31 mouse cellular contexts compared by ENCODE assay signal in genomic region chr11:94464170-94464569, GRCm38 (mm10). TPM values are rescaled to one million over a fixed set of nuclear protein-coding genes. Genes with fewer than 3 reads are reported as not detected.
DNase-seq lines count a peak whose midpoint lies in the region; ATAC-seq lines count a peak whose summit lies in the region.
"Had no signal": no experiment of that assay in that cellular context is flagged by ENCODE, and none has a peak within 500 bp of the region (broad histone marks: within the 10 kb centered on the region; RNA-seq: fewer than 3 reads in every experiment).

No protein-coding gene starts in this region.

- no peak for ATAC-seq in forebrain, embryonic 15.5 days (replicated peaks)
- ATAC-seq in liver, embryonic 12.5 days: no peak
- no peak for ATAC-seq in neural tube, embryonic 14.5 days (ENCODE audit: low read depth)
- ATAC-seq: activated CD4-positive, CD25-positive, alpha-beta regulatory T cell, adult 4 months; forebrain, embryonic 13.5 days; inflammation-experienced regulatory T-cells, adult 6 months; midbrain, embryonic 15.5 days had no signal

- H3K9me3 ChIP-seq in forebrain, embryonic 10.5 days: no peaks in the 10 kb centered on the region
- no peaks in the 10 kb centered on the region for H3K9me3 ChIP-seq in forebrain, embryonic 15.5 days
- H3K9me3 ChIP-seq in liver, embryonic 12.5 days (replicated peaks): no peaks in the 10 kb centered on the region
- H3K9me3 ChIP-seq in neural tube, embryonic 14.5 days (ENCODE audit: control insufficient read depth, low read length): no peaks in the 10 kb centered on the region
- H3K9me3 ChIP-seq: embryonic facial prominence, embryonic 10.5 days; embryonic facial prominence, embryonic 15.5 days; forebrain, embryonic 13.5 days; heart, embryonic 10.5 days; heart, embryonic 15.5 days; limb, embryonic 15.5 days; liver, embryonic 15.5 days; midbrain, embryonic 15.5 days; stomach, embryonic 15.5 days had no signal

- H3K27ac ChIP-seq in forebrain, embryonic 10.5 days: 0 out of 2 replicates have a peak overlapping the region, but pooled peaks have one; percentile 48
- H3K27ac ChIP-seq in forebrain, embryonic 15.5 days (replicated peaks): no peak overlapping the region
- no peak overlapping the region for H3K27ac ChIP-seq in liver, embryonic 12.5 days
- peak overlapping the region; percentile 64; the same call in 1 of the 2 replicates for H3K27ac ChIP-seq in neural tube, embryonic 14.5 days (ENCODE audit: low read depth, low read length)
- H3K27ac ChIP-seq: embryonic facial prominence, embryonic 10.5 days; embryonic facial prominence, embryonic 15.5 days; heart, embryonic 10.5 days; heart, embryonic 15.5 days; liver, embryonic 15.5 days; midbrain, embryonic 15.5 days; stomach, embryonic 15.5 days had no signal

- DNase-seq in forebrain, embryonic 10.5 days (ENCODE audit: extremely low spot score, low spot score): no peak
- peak; percentile 38 for DNase-seq in kidney, adult 18-20 months
- DNase-seq in kidney, postnatal 4 days: no peak
- no peak for DNase-seq in liver
- no peak for DNase-seq in adrenal gland, postnatal 25 days
- DNase-seq: adrenal gland, adult 2 months; cerebellum, adult 8-10 months; cerebellum, postnatal 25 days; gastrocnemius, postnatal 25 days; heart, adult 11 months; heart, postnatal 4 days; lung, embryonic 14.5 days; lung, postnatal 14 days; right cerebral cortex, postnatal 25 days had no signal

- WGBS in forebrain, embryonic 10.5 days: 40% methylated on average over 2 of the region's 2 CpGs
- WGBS in forebrain, embryonic 15.5 days: 54% methylated on average over 2 of the region's 2 CpGs
- 50% methylated on average over 2 of the region's 2 CpGs for WGBS in liver, embryonic 12.5 days (ENCODE audit: insufficient replicate concordance)
- WGBS in neural tube, embryonic 14.5 days: 20% methylated on average over 2 of the region's 2 CpGs

- no peak overlapping the region for H3K9ac ChIP-seq in forebrain, embryonic 15.5 days (replicated peaks)
- no peak overlapping the region for H3K9ac ChIP-seq in liver, embryonic 12.5 days
- H3K9ac ChIP-seq in neural tube, embryonic 14.5 days (replicated peaks; ENCODE audit: low read depth, low read length): no peak overlapping the region
- H3K9ac ChIP-seq: embryonic facial prominence, embryonic 15.5 days; forebrain, embryonic 13.5 days; heart, embryonic 15.5 days; limb, embryonic 15.5 days; liver, embryonic 15.5 days; lung, embryonic 14.5 days; midbrain, embryonic 15.5 days; stomach, embryonic 15.5 days had no signal

- H3K27me3 ChIP-seq in forebrain, embryonic 10.5 days (ENCODE audit: poor library complexity, severe bottlenecking): no peaks in the 10 kb centered on the region
- no peaks in the 10 kb centered on the region for H3K27me3 ChIP-seq in forebrain, embryonic 15.5 days
- H3K27me3 ChIP-seq in liver, embryonic 12.5 days (replicated peaks): peaks cover 83% of the 10 kb centered on the region
- no peaks in the 10 kb centered on the region for H3K27me3 ChIP-seq in neural tube, embryonic 14.5 days (ENCODE audit: control insufficient read depth, insufficient read depth, low read length)
- H3K27me3 ChIP-seq: embryonic facial prominence, embryonic 15.5 days; forebrain, embryonic 13.5 days; heart, embryonic 15.5 days; limb, embryonic 15.5 days; midbrain, embryonic 15.5 days; stomach, embryonic 15.5 days had no signal

- H3K4me1 ChIP-seq in forebrain, embryonic 10.5 days: peaks cover 68% of the 10 kb centered on the region
- peaks cover 29% of the 10 kb centered on the region for H3K4me1 ChIP-seq in forebrain, embryonic 15.5 days
- peaks cover 22% of the 10 kb centered on the region for H3K4me1 ChIP-seq in liver, embryonic 12.5 days
- H3K4me1 ChIP-seq in neural tube, embryonic 14.5 days (ENCODE audit: control insufficient read depth, insufficient read depth, low read length): peaks cover 17% of the 10 kb centered on the region

- no peak overlapping the region for H3K4me3 ChIP-seq in forebrain, embryonic 10.5 days
- H3K4me3 ChIP-seq in forebrain, embryonic 15.5 days: no peak overlapping the region
- no peak overlapping the region for H3K4me3 ChIP-seq in liver, embryonic 12.5 days
- no peak overlapping the region for H3K4me3 ChIP-seq in neural tube, embryonic 14.5 days (ENCODE audit: low read depth, low read length)
- H3K4me3 ChIP-seq: embryonic facial prominence, embryonic 10.5 days; embryonic facial prominence, embryonic 15.5 days; forebrain, embryonic 13.5 days; heart, embryonic 10.5 days; heart, embryonic 15.5 days; limb, embryonic 15.5 days; liver, embryonic 15.5 days; midbrain, embryonic 15.5 days; stomach, embryonic 15.5 days had no signal

- H3K36me3 ChIP-seq in forebrain, embryonic 10.5 days (replicated peaks): peaks cover 42% of the 10 kb centered on the region
- H3K36me3 ChIP-seq in forebrain, embryonic 15.5 days: no peaks in the 10 kb centered on the region
- no peaks in the 10 kb centered on the region for H3K36me3 ChIP-seq in liver, embryonic 12.5 days
- 0 out of 2 replicates have a peak, but pooled peaks cover 3% of the 10 kb centered on the region for H3K36me3 ChIP-seq in neural tube, embryonic 14.5 days (ENCODE audit: control insufficient read depth, insufficient read depth, low read length)
- H3K36me3 ChIP-seq: heart, embryonic 10.5 days; heart, embryonic 15.5 days; liver, embryonic 15.5 days; stomach, embryonic 15.5 days had no signal

- H3K4me2 ChIP-seq in forebrain, embryonic 15.5 days (replicated peaks): no peak overlapping the region
- H3K4me2 ChIP-seq in liver, embryonic 12.5 days: 0 out of 2 replicates have a peak overlapping the region, but pooled peaks have one; percentile 3
- H3K4me2 ChIP-seq in neural tube, embryonic 14.5 days (ENCODE audit: low read depth, low read length): no peak overlapping the region
- H3K4me2 ChIP-seq: embryonic facial prominence, embryonic 15.5 days; forebrain, embryonic 13.5 days; heart, embryonic 15.5 days; limb, embryonic 15.5 days; liver, embryonic 15.5 days; lung, embryonic 14.5 days; midbrain, embryonic 15.5 days; stomach, embryonic 15.5 days had no signal

RNA-seq across cellular contexts. Expression of gene Cacna1g, which starts 9.8 kb away (rescaled TPM):
- 7.0 and 8.3 TPM in 2 replicates for polyA plus RNA-seq in forebrain, embryonic 10.5 days (2016; fragmentation: Nextera tagmentation; extraction: Ambion mirVana)
- 6.8 and 9.2 TPM in 2 replicates for polyA plus RNA-seq in forebrain, embryonic 15.5 days (2015; fragmentation: Nextera tagmentation; extraction: Ambion mirVana)
- 2.5 and 3.2 TPM in 2 replicates for polyA plus RNA-seq in liver, embryonic 12.5 days (2016; fragmentation: Nextera tagmentation; extraction: Ambion mirVana)
- polyA plus RNA-seq in neural tube, embryonic 14.5 days (2014; fragmentation: Nextera tagmentation; extraction: Ambion mirVana): 14.3 and 22.5 TPM in 2 replicates
- 0.24 and 1.0 TPM in 2 replicates for total RNA-seq in adrenal gland, postnatal 25 days (2021)
- total RNA-seq: neutrophil, adult 5-6 weeks had no signal
- polyA plus RNA-seq: activated CD4-positive, CD25-positive, alpha-beta regulatory T cell, adult 4 months; inflammation-experienced regulatory T-cells, adult 6 months had no signal

RNA-seq across cellular contexts. Expression of gene Spata20, which starts 21.8 kb away (rescaled TPM):
- polyA plus RNA-seq in forebrain, embryonic 10.5 days (2016; fragmentation: Nextera tagmentation; extraction: Ambion mirVana): not detected in 2 replicates
- polyA plus RNA-seq in forebrain, embryonic 15.5 days (2015; fragmentation: Nextera tagmentation; extraction: Ambion mirVana): 0.38 and 0.86 TPM in 2 replicates
- polyA plus RNA-seq in liver, embryonic 12.5 days (2016; fragmentation: Nextera tagmentation; extraction: Ambion mirVana): not detected in 2 replicates
- 0.09 and 0.26 TPM in 2 replicates for polyA plus RNA-seq in neural tube, embryonic 14.5 days (2014; fragmentation: Nextera tagmentation; extraction: Ambion mirVana)
- total RNA-seq in adrenal gland, postnatal 25 days (2021): not detected in 2 replicates
- total RNA-seq: adrenal gland, adult 2 months; CH12.LX; gastrocnemius, postnatal 25 days; neutrophil, adult 5-6 weeks had no signal
- polyA plus RNA-seq: activated CD4-positive, CD25-positive, alpha-beta regulatory T cell, adult 4 months; adrenal gland, adult 2 months; C2C12; embryonic facial prominence, embryonic 10.5 days; heart, embryonic 10.5 days; inflammation-experienced regulatory T-cells, adult 6 months; liver, embryonic 15.5 days had no signal

RNA-seq across cellular contexts. Expression of gene Epn3, which starts 35.6 kb away (rescaled TPM):
- 1.6 and 2.0 TPM in 2 replicates for polyA plus RNA-seq in forebrain, embryonic 10.5 days (2016; fragmentation: Nextera tagmentation; extraction: Ambion mirVana)
- 0.66 and 0.75 TPM in 2 replicates for polyA plus RNA-seq in forebrain, embryonic 15.5 days (2015; fragmentation: Nextera tagmentation; extraction: Ambion mirVana)
- not detected in 2 replicates for polyA plus RNA-seq in liver, embryonic 12.5 days (2016; fragmentation: Nextera tagmentation; extraction: Ambion mirVana)
- polyA plus RNA-seq in neural tube, embryonic 14.5 days (2014; fragmentation: Nextera tagmentation; extraction: Ambion mirVana): 0.68 and 0.82 TPM in 2 replicates
- 14.6 and 18.7 TPM in 2 replicates for total RNA-seq in adrenal gland, postnatal 25 days (2021)
- polyA plus RNA-seq: activated CD4-positive, CD25-positive, alpha-beta regulatory T cell, adult 4 months; inflammation-experienced regulatory T-cells, adult 6 months had no signal

RNA-seq across cellular contexts. Expression of gene Mycbpap, which starts 57.4 kb away (rescaled TPM):
- polyA plus RNA-seq in forebrain, embryonic 10.5 days (2016; fragmentation: Nextera tagmentation; extraction: Ambion mirVana): 3.4 and 4.5 TPM in 2 replicates
- polyA plus RNA-seq in forebrain, embryonic 15.5 days (2015; fragmentation: Nextera tagmentation; extraction: Ambion mirVana): 1.7 and 2.7 TPM in 2 replicates
- 0.28 and 0.37 TPM in 2 replicates for polyA plus RNA-seq in liver, embryonic 12.5 days (2016; fragmentation: Nextera tagmentation; extraction: Ambion mirVana)
- 1.7 and 2.0 TPM in 2 replicates for polyA plus RNA-seq in neural tube, embryonic 14.5 days (2014; fragmentation: Nextera tagmentation; extraction: Ambion mirVana)
- total RNA-seq in adrenal gland, postnatal 25 days (2021): 5.9 and 8.5 TPM in 2 replicates
- total RNA-seq: gastrocnemius, postnatal 25 days; neutrophil, adult 5-6 weeks had no signal
- polyA plus RNA-seq: activated CD4-positive, CD25-positive, alpha-beta regulatory T cell, adult 4 months; C2C12; inflammation-experienced regulatory T-cells, adult 6 months; liver, embryonic 15.5 days had no signal

Comparison
In these comparisons a context has a peak if more than half of its experiments do, and no peak if none do; other contexts are left out.
1. H3K27ac ChIP-seq: peak in forebrain, embryonic 10.5 days (single experiment) and neural tube, embryonic 14.5 days (single experiment); none in forebrain, embryonic 15.5 days (single experiment) and liver, embryonic 12.5 days (single experiment).